Comparison of ENCODE assay signal across 10 mouse cellular contexts in genomic region chr12:102202901-102203300, GRCm38 (mm10).
A peak's percentile ranks its signal among the peaks of the same experiment; 100 is the strongest.
DNase-seq lines count a peak whose midpoint lies in the region; ATAC-seq and TF ChIP-seq lines count a peak whose summit lies in the region.
"Had no signal": no experiment of that assay in that cellular context is flagged by ENCODE, and none has a peak within 500 bp of the region (broad histone marks: within the 10 kb centered on the region; RNA-seq: fewer than 3 reads in every experiment).

No protein-coding gene starts in this region.

- H3K27me3 ChIP-seq in embryonic facial prominence, embryonic 14.5 days (replicated peaks; ENCODE audit: control insufficient read depth, insufficient read depth, low read length), result no peaks in the 10 kb centered on the region
- H3K27me3 ChIP-seq in hindbrain, postnatal 0 days (ENCODE audit: insufficient read depth, low read length), result no peaks in the 10 kb centered on the region
- no peaks in the 10 kb centered on the region for H3K27me3 ChIP-seq in neural tube, embryonic 12.5 days (replicated peaks)

- DNase-seq in kidney, adult 11 months, result peak; percentile 22
- DNase-seq in kidney, postnatal 36 days, result no peak
- peak; percentile 31 for DNase-seq in adrenal gland, adult 8-10 months
- DNase-seq in embryonic facial prominence, embryonic 14.5 days (ENCODE audit: low spot score), result peak; percentile 32
- peak; percentile 52 for DNase-seq in hindbrain, postnatal 0 days (ENCODE audit: low spot score)
- DNase-seq in ovary, postnatal 14 days (ENCODE audit: low spot score), result no peak
- no peak for DNase-seq in spleen, postnatal 10 days (ENCODE audit: low spot score in 2 of 2)

- H3K4me1 ChIP-seq in embryonic facial prominence, embryonic 14.5 days (ENCODE audit: control insufficient read depth, insufficient read depth, low read length), result no peaks in the 10 kb centered on the region; the same call in 1 of the 2 replicates
- H3K4me1 ChIP-seq in hindbrain, postnatal 0 days (ENCODE audit: insufficient read depth, low read length), result peaks cover 11% of the 10 kb centered on the region; the same call in 1 of the 2 replicates
- no peaks in the 10 kb centered on the region for H3K4me1 ChIP-seq in neural tube, embryonic 12.5 days

- TF ChIP-seq CTCF in hindbrain, postnatal 0 days (IDR thresholded peaks at IDR 0.05; ENCODE audit: low read depth), result no peak

- no peak overlapping the region for H3K9ac ChIP-seq in embryonic facial prominence, embryonic 14.5 days (ENCODE audit: low read depth, low read length)
- H3K9ac ChIP-seq in hindbrain, postnatal 0 days (replicated peaks; ENCODE audit: low read length), result no peak overlapping the region
- no peak overlapping the region for H3K9ac ChIP-seq in neural tube, embryonic 12.5 days

- WGBS in embryonic facial prominence, embryonic 14.5 days, result 24% methylated on average over 9 of the region's 9 CpGs
- WGBS in hindbrain, postnatal 0 days, result 37% methylated on average over 9 of the region's 9 CpGs
- WGBS in neural tube, embryonic 12.5 days, result 59% methylated on average over 9 of the region's 9 CpGs

- H3K36me3 ChIP-seq in embryonic facial prominence, embryonic 14.5 days (ENCODE audit: control insufficient read depth, insufficient read depth, low read length), result no peaks in the 10 kb centered on the region
- H3K36me3 ChIP-seq in hindbrain, postnatal 0 days (ENCODE audit: insufficient read depth, low read length), result no peaks in the 10 kb centered on the region
- H3K36me3 ChIP-seq in neural tube, embryonic 12.5 days, result no peaks in the 10 kb centered on the region

- H3K9me3 ChIP-seq in embryonic facial prominence, embryonic 14.5 days (ENCODE audit: control insufficient read depth, low read length), result no peaks in the 10 kb centered on the region; the same call in 1 of the 2 replicates
- H3K9me3 ChIP-seq in hindbrain, postnatal 0 days (ENCODE audit: low read length), result no peaks in the 10 kb centered on the region
- H3K9me3 ChIP-seq in neural tube, embryonic 12.5 days, result no peaks in the 10 kb centered on the region

- H3K27ac ChIP-seq in embryonic facial prominence, embryonic 14.5 days (replicated peaks; ENCODE audit: low read depth, low read length), result no peak overlapping the region
- no peak overlapping the region for H3K27ac ChIP-seq in hindbrain, postnatal 0 days
- no peak overlapping the region for H3K27ac ChIP-seq in neural tube, embryonic 12.5 days
- H3K27ac ChIP-seq: macrophage had no signal

- no peak overlapping the region for H3K4me2 ChIP-seq in embryonic facial prominence, embryonic 14.5 days (ENCODE audit: low read depth, low read length)
- no peak overlapping the region for H3K4me2 ChIP-seq in hindbrain, postnatal 0 days (ENCODE audit: low read depth, low read length)
- no peak overlapping the region for H3K4me2 ChIP-seq in neural tube, embryonic 12.5 days (replicated peaks)

- peak; percentile 57; the same call in 1 of the 2 replicates for ATAC-seq in embryonic facial prominence, embryonic 14.5 days (ENCODE audit: low read depth)
- ATAC-seq in hindbrain, postnatal 0 days, result peak; percentile 71
- ATAC-seq in neural tube, embryonic 12.5 days (ENCODE audit: low FRiP score, low read depth), result 0 out of 2 replicates have a peak, but pooled peaks have one; percentile 13

- no peak overlapping the region for H3K4me3 ChIP-seq in embryonic facial prominence, embryonic 14.5 days (ENCODE audit: low read depth, low read length)
- no peak overlapping the region for H3K4me3 ChIP-seq in hindbrain, postnatal 0 days (ENCODE audit: low read length)
- no peak overlapping the region for H3K4me3 ChIP-seq in neural tube, embryonic 12.5 days
- H3K4me3 ChIP-seq: erythroblast, embryonic 14.5 days had no signal

Comparison
In these comparisons a context has a peak if more than half of its experiments do, and no peak if none do; other contexts are left out.
1. DNase-seq: peak in kidney, adult 11 months (single experiment), adrenal gland, adult 8-10 months (single experiment), embryonic facial prominence, embryonic 14.5 days (single experiment) and hindbrain, postnatal 0 days (single experiment); none in kidney, postnatal 36 days (0 of 2), ovary, postnatal 14 days (single experiment) and spleen, postnatal 10 days (0 of 2).
2. ATAC-seq: peak in every context shown above with its lines; median percentile 71 in hindbrain, postnatal 0 days; 57 in embryonic facial prominence, embryonic 14.5 days; 13 in neural tube, embryonic 12.5 days.